Comparison of ENCODE assay signal across 7 mouse cellular contexts in the genomic region with DNA sequence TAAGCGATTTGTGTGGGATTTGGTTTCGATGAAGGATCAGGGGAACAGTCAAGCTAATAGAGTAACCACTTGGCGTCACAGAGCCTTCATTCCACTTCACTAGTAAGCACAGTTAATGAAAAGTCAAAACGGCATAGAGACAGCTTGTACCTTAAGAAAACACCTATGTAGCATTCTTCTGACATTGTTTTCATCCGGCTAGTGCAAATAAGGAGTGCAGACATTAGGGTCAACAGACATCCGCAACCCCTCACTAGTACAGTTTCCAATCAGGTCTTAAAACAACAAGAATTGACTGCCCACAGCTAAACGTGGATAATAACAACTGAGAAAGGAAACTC. TPM values are rescaled to one million over a fixed set of nuclear protein-coding genes. Genes with fewer than 3 reads are reported as not detected.
A peak's percentile ranks its signal among the peaks of the same experiment; 100 is the strongest.
DNase-seq lines count a peak whose midpoint lies in the region; ATAC-seq and TF ChIP-seq lines count a peak whose summit lies in the region.

No protein-coding gene starts in this region.

- 15% methylated on average over 7 of the region's 7 CpGs for WGBS in neural tube, embryonic 11.5 days
- WGBS in forebrain, embryonic 10.5 days = 24% methylated on average over 7 of the region's 7 CpGs
- WGBS in limb, embryonic 15.5 days = 11% methylated on average over 7 of the region's 7 CpGs
- WGBS in stomach, postnatal 0 days = 4% methylated on average over 7 of the region's 7 CpGs

- no peak for DNase-seq in neural tube, embryonic 11.5 days (ENCODE audit: low spot score)
- DNase-seq in neural tube, embryonic 10.5 days (ENCODE audit: extremely low spot score, low spot score) = no peak
- DNase-seq in forebrain, embryonic 10.5 days (ENCODE audit: extremely low spot score, low spot score) = no peak
- no peak for DNase-seq in stomach, postnatal 0 days (ENCODE audit: low spot score)
- DNase-seq in cerebellum, postnatal 36 days = no peak
- DNase-seq in urinary bladder, postnatal 10 days (ENCODE audit: low spot score) = no peak

- peak overlapping the region; percentile 93 for H3K4me3 ChIP-seq in neural tube, embryonic 11.5 days (ENCODE audit: low read depth, low read length)
- peak overlapping the region; percentile 94 for H3K4me3 ChIP-seq in forebrain, embryonic 10.5 days
- H3K4me3 ChIP-seq in limb, embryonic 15.5 days = peak overlapping the region; percentile 98
- H3K4me3 ChIP-seq in stomach, postnatal 0 days (ENCODE audit: low read depth, low read length) = peak overlapping the region; percentile 97

- no peak for ATAC-seq in neural tube, embryonic 11.5 days (ENCODE audit: insufficient read depth, low FRiP score, low TSS enrichment)
- no peak for ATAC-seq in limb, embryonic 15.5 days (ENCODE audit: insufficient number of reproducible peaks, low FRiP score, low TSS enrichment, low read depth)
- no peak for ATAC-seq in stomach, postnatal 0 days (ENCODE audit: low FRiP score, low TSS enrichment)

- no peak for TF ChIP-seq EP300 in stomach, postnatal 0 days (optimal IDR thresholded peaks at IDR 0.05)

- H3K9me3 ChIP-seq in neural tube, embryonic 11.5 days (ENCODE audit: control insufficient read depth, low read length) = no peaks in the 10 kb centered on the region
- H3K9me3 ChIP-seq in forebrain, embryonic 10.5 days = no peaks in the 10 kb centered on the region
- no peaks in the 10 kb centered on the region for H3K9me3 ChIP-seq in limb, embryonic 15.5 days
- no peaks in the 10 kb centered on the region for H3K9me3 ChIP-seq in stomach, postnatal 0 days (ENCODE audit: control insufficient read depth, low read length)

- peak overlapping the region; percentile 93 for H3K9ac ChIP-seq in neural tube, embryonic 11.5 days (ENCODE audit: low read length)
- H3K9ac ChIP-seq in limb, embryonic 15.5 days = peak overlapping the region; percentile 97
- H3K9ac ChIP-seq in stomach, postnatal 0 days (ENCODE audit: low read length) = peak overlapping the region; percentile 96

- no peaks in the 10 kb centered on the region for H3K27me3 ChIP-seq in neural tube, embryonic 11.5 days (ENCODE audit: control insufficient read depth, insufficient read depth, low read length)
- no peaks in the 10 kb centered on the region for H3K27me3 ChIP-seq in forebrain, embryonic 10.5 days (ENCODE audit: poor library complexity, severe bottlenecking)
- no peaks in the 10 kb centered on the region for H3K27me3 ChIP-seq in limb, embryonic 15.5 days
- H3K27me3 ChIP-seq in stomach, postnatal 0 days (ENCODE audit: control insufficient read depth, insufficient read depth, low read length) = no peaks in the 10 kb centered on the region

- no peaks in the 10 kb centered on the region for H3K36me3 ChIP-seq in neural tube, embryonic 11.5 days (ENCODE audit: control insufficient read depth, insufficient read depth, low read length)
- H3K36me3 ChIP-seq in forebrain, embryonic 10.5 days (replicated peaks) = peaks cover 30% of the 10 kb centered on the region
- H3K36me3 ChIP-seq in limb, embryonic 15.5 days = peaks cover 9% of the 10 kb centered on the region; the same call in 1 of the 2 replicates
- no peaks in the 10 kb centered on the region for H3K36me3 ChIP-seq in stomach, postnatal 0 days (ENCODE audit: control insufficient read depth, insufficient read depth, low read length)

- H3K4me1 ChIP-seq in neural tube, embryonic 11.5 days (ENCODE audit: control insufficient read depth, insufficient read depth, low read length) = peaks cover 6% of the 10 kb centered on the region; the same call in 1 of the 2 replicates
- H3K4me1 ChIP-seq in forebrain, embryonic 10.5 days = peaks cover 30% of the 10 kb centered on the region
- peaks cover 13% of the 10 kb centered on the region; the same call in 1 of the 2 replicates for H3K4me1 ChIP-seq in limb, embryonic 15.5 days
- no peaks in the 10 kb centered on the region for H3K4me1 ChIP-seq in stomach, postnatal 0 days (replicated peaks; ENCODE audit: control insufficient read depth, insufficient read depth)

- H3K27ac ChIP-seq in neural tube, embryonic 11.5 days (ENCODE audit: low read depth, low read length) = no peak overlapping the region
- peak overlapping the region; percentile 96; the same call in 1 of the 2 replicates for H3K27ac ChIP-seq in forebrain, embryonic 10.5 days
- H3K27ac ChIP-seq in limb, embryonic 15.5 days = no peak overlapping the region; the same call in 1 of the 2 replicates
- no peak overlapping the region for H3K27ac ChIP-seq in stomach, postnatal 0 days (replicated peaks)

- peak overlapping the region; percentile 86 for H3K4me2 ChIP-seq in neural tube, embryonic 11.5 days (ENCODE audit: low read depth)
- peak overlapping the region; percentile 74 for H3K4me2 ChIP-seq in limb, embryonic 15.5 days
- peak overlapping the region; percentile 71 for H3K4me2 ChIP-seq in stomach, postnatal 0 days (replicated peaks; ENCODE audit: low read depth)

- TF ChIP-seq CTCF in stomach, postnatal 0 days (IDR thresholded peaks at IDR 0.05; ENCODE audit: low read depth) = no peak

RNA-seq across cellular contexts. Expression of a gene that starts 1.1 kb away (rescaled TPM):
- polyA plus RNA-seq in neural tube, embryonic 11.5 days (2014; fragmentation: Nextera tagmentation; extraction: Ambion mirVana) = 55.4 and 60.0 TPM in 2 replicates
- polyA plus RNA-seq in forebrain, embryonic 10.5 days (2016; fragmentation: Nextera tagmentation; extraction: Ambion mirVana) = 51.2 and 51.5 TPM in 2 replicates
- 45.1 and 47.4 TPM in 2 replicates for polyA plus RNA-seq in limb, embryonic 15.5 days (2015; fragmentation: Nextera tagmentation; extraction: Ambion mirVana)
- polyA plus RNA-seq in stomach, postnatal 0 days (2015; fragmentation: Nextera tagmentation; extraction: Ambion mirVana) = 27.6 and 27.9 TPM in 2 replicates

RNA-seq across cellular contexts. Expression of a gene that starts 42.6 kb away (rescaled TPM):
- polyA plus RNA-seq in neural tube, embryonic 11.5 days (2014; fragmentation: Nextera tagmentation; extraction: Ambion mirVana) = 2.5 and 3.6 TPM in 2 replicates
- polyA plus RNA-seq in forebrain, embryonic 10.5 days (2016; fragmentation: Nextera tagmentation; extraction: Ambion mirVana) = 7.9 and 8.9 TPM in 2 replicates
- 6.7 and 7.0 TPM in 2 replicates for polyA plus RNA-seq in limb, embryonic 15.5 days (2015; fragmentation: Nextera tagmentation; extraction: Ambion mirVana)
- polyA plus RNA-seq in stomach, postnatal 0 days (2015; fragmentation: Nextera tagmentation; extraction: Ambion mirVana) = 3.7 and 4.2 TPM in 2 replicates
